In the genomic region with DNA sequence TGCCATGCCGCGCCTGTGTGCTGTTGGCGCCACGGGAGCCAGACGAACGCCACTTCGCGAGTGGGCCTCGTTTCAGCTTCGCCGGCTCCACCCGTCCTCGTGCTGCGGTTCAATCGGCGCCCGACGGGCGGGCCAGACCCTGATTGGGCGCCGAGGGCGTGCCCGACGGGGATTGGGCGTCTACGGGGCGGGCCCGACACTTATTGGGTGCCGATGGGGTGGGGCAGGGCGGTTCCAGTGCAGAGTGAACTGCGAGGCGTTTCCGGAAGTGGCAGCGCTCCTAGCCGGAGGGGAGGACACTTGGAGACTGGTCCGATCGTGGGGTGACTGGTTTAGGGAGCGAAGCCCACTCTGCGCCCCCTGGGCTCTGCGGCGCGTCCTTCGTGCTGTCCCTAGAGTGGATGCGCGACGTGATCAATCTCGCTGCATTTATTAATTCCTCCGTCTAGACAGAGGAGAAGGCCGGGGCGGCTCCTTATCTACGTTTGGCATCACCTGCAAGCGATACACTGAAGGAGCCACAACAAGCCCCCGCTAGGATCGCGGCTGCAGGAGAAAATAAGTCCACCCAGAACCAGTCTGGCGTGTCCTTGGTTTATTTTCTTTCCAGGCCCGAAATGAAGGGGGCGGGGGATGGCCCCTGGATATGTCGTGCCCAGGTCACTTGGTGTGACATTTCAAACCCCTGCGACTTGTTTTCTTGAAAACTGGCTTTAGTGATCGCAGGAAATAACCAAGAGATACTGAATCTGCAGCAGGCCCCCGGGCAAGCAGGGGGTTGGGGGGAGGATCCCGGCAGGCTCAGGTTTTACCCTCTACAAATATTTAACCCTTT, we compare ENCODE assay signal across 10 mouse cellular contexts. TPM values are rescaled to one million over a fixed set of nuclear protein-coding genes. Genes with fewer than 3 reads are reported as not detected.
DNase-seq lines count a peak whose midpoint lies in the region; ATAC-seq and TF ChIP-seq lines count a peak whose summit lies in the region.
"Had no signal": no experiment of that assay in that cellular context is flagged by ENCODE, and none has a peak within 500 bp of the region (broad histone marks: within the 10 kb centered on the region; RNA-seq: fewer than 3 reads in every experiment).

No protein-coding gene starts in this region.

- peak; percentile 55 for ATAC-seq in lung, embryonic 14.5 days (ENCODE audit: insufficient read depth)
- no peak; the same call in 1 of the 2 replicates for ATAC-seq in heart, embryonic 15.5 days (replicated peaks; ENCODE audit: insufficient number of reproducible peaks, insufficient read depth, low FRiP score, low read depth)
- peak; percentile 40; the same call in 1 of the 2 replicates for ATAC-seq in kidney, embryonic 16.5 days (ENCODE audit: low FRiP score, low TSS enrichment)
- peak; percentile 65 for ATAC-seq in megakaryocyte, adult 5-6 weeks (ENCODE audit: poor library complexity, severe bottlenecking)

- WGBS in lung, embryonic 14.5 days: 3% methylated on average over 63 of the region's 63 CpGs
- WGBS in embryonic facial prominence, embryonic 10.5 days: 2% methylated on average over 63 of the region's 63 CpGs
- WGBS in heart, embryonic 15.5 days: 3% methylated on average over 63 of the region's 63 CpGs
- 3% methylated on average over 63 of the region's 63 CpGs for WGBS in kidney, embryonic 16.5 days

- no peaks in the 10 kb centered on the region for H3K36me3 ChIP-seq in lung, embryonic 14.5 days (ENCODE audit: insufficient read depth)
- no peaks in the 10 kb centered on the region for H3K36me3 ChIP-seq in embryonic facial prominence, embryonic 10.5 days (replicated peaks)
- no peaks in the 10 kb centered on the region for H3K36me3 ChIP-seq in heart, embryonic 15.5 days
- no peaks in the 10 kb centered on the region for H3K36me3 ChIP-seq in kidney, embryonic 16.5 days (ENCODE audit: insufficient read depth, low read length)
- H3K36me3 ChIP-seq in splenic B cell, adult 2 months (ENCODE audit: control insufficient read depth, insufficient read depth, low read length, poor library complexity, severe bottlenecking): no peaks in the 10 kb centered on the region

- H3K4me2 ChIP-seq in lung, embryonic 14.5 days: peak overlapping the region; percentile 44
- H3K4me2 ChIP-seq in heart, embryonic 15.5 days: peak overlapping the region; percentile 60
- peak overlapping the region; percentile 53 for H3K4me2 ChIP-seq in kidney, embryonic 16.5 days (replicated peaks; ENCODE audit: low read depth, low read length)

- peaks cover 8% of the 10 kb centered on the region; the same call in 1 of the 2 replicates for H3K4me1 ChIP-seq in lung, embryonic 14.5 days (ENCODE audit: insufficient read depth)
- peaks cover 67% of the 10 kb centered on the region for H3K4me1 ChIP-seq in embryonic facial prominence, embryonic 10.5 days
- H3K4me1 ChIP-seq in heart, embryonic 15.5 days (replicated peaks): peaks cover 47% of the 10 kb centered on the region
- peaks cover 32% of the 10 kb centered on the region for H3K4me1 ChIP-seq in kidney, embryonic 16.5 days (ENCODE audit: insufficient read depth, low read length)

- H3K27me3 ChIP-seq in lung, embryonic 14.5 days (ENCODE audit: insufficient read depth, low read length): peaks cover 85% of the 10 kb centered on the region
- H3K27me3 ChIP-seq in embryonic facial prominence, embryonic 10.5 days (replicated peaks; ENCODE audit: low read depth, poor library complexity, severe bottlenecking): peaks cover 100% of the 10 kb centered on the region
- H3K27me3 ChIP-seq in heart, embryonic 15.5 days: peaks cover 80% of the 10 kb centered on the region
- H3K27me3 ChIP-seq in kidney, embryonic 16.5 days (ENCODE audit: insufficient read depth, low read length): peaks cover 89% of the 10 kb centered on the region
- no peaks in the 10 kb centered on the region for H3K27me3 ChIP-seq in splenic B cell, adult 2 months (ENCODE audit: control insufficient read depth, insufficient read depth, low read length, poor library complexity, severe bottlenecking)

- H3K9me3 ChIP-seq in lung, embryonic 14.5 days (ENCODE audit: low read depth, low read length): no peaks in the 10 kb centered on the region
- no peaks in the 10 kb centered on the region for H3K9me3 ChIP-seq in embryonic facial prominence, embryonic 10.5 days
- no peaks in the 10 kb centered on the region for H3K9me3 ChIP-seq in heart, embryonic 15.5 days (replicated peaks)
- H3K9me3 ChIP-seq in kidney, embryonic 16.5 days (ENCODE audit: low read length): no peaks in the 10 kb centered on the region

- peak; percentile 59 for DNase-seq in lung, embryonic 14.5 days
- no peak for DNase-seq in lung, postnatal 25 days (ENCODE audit: low spot score)
- peak; percentile 82 for DNase-seq in embryonic facial prominence, embryonic 10.5 days (ENCODE audit: low spot score)
- DNase-seq in splenic B cell, adult 2 months (ENCODE audit: low read depth, low spot score): peak; percentile 58
- DNase-seq in layer of hippocampus, adult 9-11 months: no peak

- no peak for TF ChIP-seq CTCF in lung, embryonic 14.5 days (IDR thresholded peaks at IDR 0.05; ENCODE audit: low read depth)

- no peak overlapping the region for H3K9ac ChIP-seq in lung, embryonic 14.5 days
- H3K9ac ChIP-seq in heart, embryonic 15.5 days: no peak overlapping the region
- no peak overlapping the region for H3K9ac ChIP-seq in kidney, embryonic 16.5 days (replicated peaks; ENCODE audit: low read length)

- peak overlapping the region; percentile 23 for H3K4me3 ChIP-seq in lung, embryonic 14.5 days (ENCODE audit: low read depth, low read length)
- peak overlapping the region; percentile 57 for H3K4me3 ChIP-seq in embryonic facial prominence, embryonic 10.5 days
- peak overlapping the region; percentile 56 for H3K4me3 ChIP-seq in heart, embryonic 15.5 days
- H3K4me3 ChIP-seq in kidney, embryonic 16.5 days (ENCODE audit: low read length): peak overlapping the region; percentile 42

- no peak overlapping the region for H3K27ac ChIP-seq in lung, embryonic 14.5 days (ENCODE audit: low read depth)
- H3K27ac ChIP-seq in embryonic facial prominence, embryonic 10.5 days (replicated peaks): peak overlapping the region; percentile 52; the same call in 1 of the 2 replicates
- H3K27ac ChIP-seq in heart, embryonic 15.5 days: no peak overlapping the region
- no peak overlapping the region for H3K27ac ChIP-seq in kidney, embryonic 16.5 days (ENCODE audit: low read length)

RNA-seq across cellular contexts. Expression of gene Isl2, which starts 7.9 kb away (rescaled TPM):
- 0.12 TPM in 1 of 2 replicates, not detected in the other for polyA plus RNA-seq in lung, embryonic 14.5 days (2014; fragmentation: Nextera tagmentation; extraction: Ambion mirVana)
- 18.7 and 20.4 TPM in 2 replicates for polyA plus RNA-seq in embryonic facial prominence, embryonic 10.5 days (2016; fragmentation: Nextera tagmentation; extraction: Ambion mirVana)
- 0.08 and 0.86 TPM in 2 replicates for polyA plus RNA-seq in heart, embryonic 15.5 days (2015; fragmentation: Nextera tagmentation; extraction: Ambion mirVana)
- not detected in 2 replicates for polyA plus RNA-seq in kidney, embryonic 16.5 days (2015; fragmentation: Nextera tagmentation; extraction: Ambion mirVana)
- total RNA-seq in megakaryocyte, adult 5-6 weeks (2015): not detected in 2 replicates
- total RNA-seq in megakaryocyte, adult 5-6 weeks (2017): not detected in 2 replicates
- total RNA-seq: gastrocnemius, postnatal 36 days; MEL had no signal

RNA-seq across cellular contexts. Expression of gene Etfa, which starts 34.4 kb away (rescaled TPM):
- 194 and 201 TPM in 2 replicates for polyA plus RNA-seq in lung, embryonic 14.5 days (2014; fragmentation: Nextera tagmentation; extraction: Ambion mirVana)
- polyA plus RNA-seq in embryonic facial prominence, embryonic 10.5 days (2016; fragmentation: Nextera tagmentation; extraction: Ambion mirVana): 156 and 159 TPM in 2 replicates
- polyA plus RNA-seq in heart, embryonic 15.5 days (2015; fragmentation: Nextera tagmentation; extraction: Ambion mirVana): 339 and 435 TPM in 2 replicates
- 226 and 242 TPM in 2 replicates for polyA plus RNA-seq in kidney, embryonic 16.5 days (2015; fragmentation: Nextera tagmentation; extraction: Ambion mirVana)
- 101 and 115 TPM in 2 replicates for total RNA-seq in megakaryocyte, adult 5-6 weeks (2015)
- 31.5 and 37.8 TPM in 2 replicates for total RNA-seq in megakaryocyte, adult 5-6 weeks (2017)

Comparison
In these comparisons a context has a peak if more than half of its experiments do, and no peak if none do; other contexts are left out.
1. DNase-seq: peak in lung, embryonic 14.5 days (single experiment), embryonic facial prominence, embryonic 10.5 days (single experiment) and splenic B cell, adult 2 months (single experiment); none in lung, postnatal 25 days (single experiment) and layer of hippocampus, adult 9-11 months (single experiment).
2. RNA of gene Isl2, which starts 7.9 kb away (polyA plus RNA-seq): 18.7 to 20.4 TPM in embryonic facial prominence, embryonic 10.5 days; not detected in kidney, embryonic 16.5 days, 0.12 TPM in lung, embryonic 14.5 days and 0.08 to 0.86 TPM in heart, embryonic 15.5 days; every median in the first group is over 10 times any median in the second.
3. Peak in every context shown above with its lines, with median percentiles within 50 percentile points of each other: H3K4me2 ChIP-seq and H3K4me3 ChIP-seq.